Mouse (Mus musculus): ENCODE results near the gene Pex1. TPM values are rescaled to one million over a fixed set of nuclear protein-coding genes. Genes with fewer than 3 reads are reported as not detected.
"Not testable (repeated sequence)": the region's sequence is repeated elsewhere in the genome, so short reads cannot be mapped to it uniquely, and the experiment has no call there.

Pex1 gene
- polyA plus RNA-seq, 1 experiment from 2014 or later, result 24.9 TPM

GRCm38 (mm10) chr5:3600790-3601189, 4.9 kb downstream of the Pex1 start:
- Histone ChIP-seq H3K4me2 (no peak overlapping the region), H3K27ac (replicated peaks) (no peak overlapping the region), H3K4me1 (peaks cover 8% of the 10 kb centered on the region), H3K4me3 (replicated peaks) (no peak overlapping the region), H3K9ac (replicated peaks) (no peak overlapping the region), H3K9me3 (replicated peaks) (no peaks in the 10 kb centered on the region), H3K36me3 (peaks cover 20% of the 10 kb centered on the region), H3K27me3 (replicated peaks) (no peaks in the 10 kb centered on the region)
- no peak for ATAC-seq (ENCODE audit: low FRiP score)
- 91% methylated on average over 3 of the region's 3 CpGs for WGBS

GRCm38 (mm10) chr5:3607114-3607513, 11.2 kb downstream of the Pex1 start:
- Histone ChIP-seq H3K4me2 (no peak overlapping the region), H3K27me3 (replicated peaks) (no peaks in the 10 kb centered on the region), H3K4me1 (no peaks in the 10 kb centered on the region), H3K4me3 (replicated peaks) (no peak overlapping the region), H3K36me3 (peaks cover 54% of the 10 kb centered on the region), H3K9ac (replicated peaks) (no peak overlapping the region), H3K9me3 (replicated peaks) (no peaks in the 10 kb centered on the region), H3K27ac (replicated peaks) (no peak overlapping the region)
- 95% methylated on average over 9 of the region's 9 CpGs for WGBS
- no peak for ATAC-seq (ENCODE audit: low FRiP score)

- no peak overlapping the region for H3K27ac ChIP-seq (replicated peaks)
- no peak overlapping the region for H3K4me3 ChIP-seq (replicated peaks)
- 95% methylated on average over 7 of the region's 7 CpGs for WGBS
- no peaks in the 10 kb centered on the region for H3K4me1 ChIP-seq
- H3K4me2 ChIP-seq, result no peak overlapping the region
- no peaks in the 10 kb centered on the region for H3K27me3 ChIP-seq (replicated peaks)
- ATAC-seq (ENCODE audit: low FRiP score), result no peak
- no peaks in the 10 kb centered on the region for H3K9me3 ChIP-seq (replicated peaks)
- H3K36me3 ChIP-seq, result peaks cover 57% of the 10 kb centered on the region
- H3K9ac ChIP-seq (replicated peaks), result no peak overlapping the region
Measured at GRCm38 (mm10) chr5:3609241-3609640, 13.4 kb downstream of the Pex1 start.

GRCm38 (mm10) chr5:3611835-3612234, 16.0 kb downstream of the Pex1 start:
- H3K9me3 ChIP-seq (replicated peaks); ATAC-seq (ENCODE audit: low FRiP score); H3K4me3 ChIP-seq (replicated peaks); H3K4me1 ChIP-seq; H3K9ac ChIP-seq (replicated peaks); H3K27ac ChIP-seq (replicated peaks); H3K4me2 ChIP-seq; H3K27me3 ChIP-seq (replicated peaks): not testable (repeated sequence)
- over 99% methylated on average over 2 of the region's 2 CpGs for WGBS
- H3K36me3 ChIP-seq, result peaks cover 56% of the 10 kb centered on the region

GRCm38 (mm10) chr5:3620486-3620885, 24.6 kb downstream of the Pex1 start:
- H3K9ac ChIP-seq (replicated peaks), result no peak overlapping the region
- 84% methylated on average over 7 of the region's 7 CpGs for WGBS
- H3K9me3 ChIP-seq (replicated peaks), result no peaks in the 10 kb centered on the region
- H3K4me3 ChIP-seq (replicated peaks), result no peak overlapping the region
- H3K4me2 ChIP-seq, result no peak overlapping the region
- no peaks in the 10 kb centered on the region for H3K27me3 ChIP-seq (replicated peaks)
- H3K27ac ChIP-seq (replicated peaks), result no peak overlapping the region
- no peaks in the 10 kb centered on the region for H3K4me1 ChIP-seq
- ATAC-seq (ENCODE audit: low FRiP score), result no peak
- peaks cover 61% of the 10 kb centered on the region for H3K36me3 ChIP-seq

- H3K4me2 ChIP-seq, result no peak overlapping the region
- peaks cover 56% of the 10 kb centered on the region for H3K36me3 ChIP-seq
- no peaks in the 10 kb centered on the region for H3K9me3 ChIP-seq (replicated peaks)
- no peak for ATAC-seq (ENCODE audit: low FRiP score)
- no peak overlapping the region for H3K9ac ChIP-seq (replicated peaks)
- H3K27ac ChIP-seq (replicated peaks), result no peak overlapping the region
- no peak overlapping the region for H3K4me3 ChIP-seq (replicated peaks)
- H3K27me3 ChIP-seq (replicated peaks), result no peaks in the 10 kb centered on the region
- H3K4me1 ChIP-seq, result no peaks in the 10 kb centered on the region
- WGBS, result 91% methylated on average over 5 of the region's 5 CpGs
Measured at GRCm38 (mm10) chr5:3630055-3630454, 34.2 kb downstream of the Pex1 start.

- Histone ChIP-seq H3K9ac (replicated peaks) (no peak overlapping the region), H3K9me3 (replicated peaks) (no peaks in the 10 kb centered on the region), H3K4me2 (no peak overlapping the region), H3K4me3 (replicated peaks) (no peak overlapping the region), H3K4me1 (no peaks in the 10 kb centered on the region), H3K36me3 (peaks cover 50% of the 10 kb centered on the region), H3K27ac (replicated peaks) (no peak overlapping the region), H3K27me3 (replicated peaks) (no peaks in the 10 kb centered on the region)
- ATAC-seq (ENCODE audit: low FRiP score), result no peak
- WGBS, result 55% methylated on average over 16 of the region's 16 CpGs
Measured at GRCm38 (mm10) chr5:3631512-3632271, 35.8 kb downstream of the Pex1 start.

GRCm38 (mm10) chr5:3632285-3632684, 36.4 kb downstream of the Pex1 start:
- peaks cover 47% of the 10 kb centered on the region for H3K36me3 ChIP-seq
- WGBS, result 78% methylated on average over 5 of the region's 5 CpGs

GRCm38 (mm10) chr5:3633315-3633714, 37.4 kb downstream of the Pex1 start:
- H3K36me3 ChIP-seq, result peaks cover 47% of the 10 kb centered on the region
- no peak for ATAC-seq (ENCODE audit: low FRiP score)
- no peak overlapping the region for H3K27ac ChIP-seq (replicated peaks)
- H3K4me1 ChIP-seq, result no peaks in the 10 kb centered on the region
- no peaks in the 10 kb centered on the region for H3K27me3 ChIP-seq (replicated peaks)
- WGBS, result 86% methylated on average over 13 of the region's 13 CpGs
- H3K9ac ChIP-seq (replicated peaks), result no peak overlapping the region
- no peaks in the 10 kb centered on the region for H3K9me3 ChIP-seq (replicated peaks)
- H3K4me2 ChIP-seq, result no peak overlapping the region
- H3K4me3 ChIP-seq (replicated peaks), result no peak overlapping the region

More at GRCm38 (mm10) chr5:3632285-3632684, 36.4 kb downstream of the Pex1 start:
- Histone ChIP-seq H3K27ac (replicated peaks) (no peak overlapping the region), H3K27me3 (replicated peaks) (no peaks in the 10 kb centered on the region), H3K9me3 (replicated peaks) (no peaks in the 10 kb centered on the region), H3K4me2 (no peak overlapping the region), H3K4me1 (no peaks in the 10 kb centered on the region), H3K9ac (replicated peaks) (no peak overlapping the region), H3K4me3 (replicated peaks) (no peak overlapping the region)
- no peak for ATAC-seq (ENCODE audit: low FRiP score)

GRCm38 (mm10) chr5:3633951-3634350, 38.1 kb downstream of the Pex1 start:
- no peak for ATAC-seq (ENCODE audit: low FRiP score)
- H3K27ac ChIP-seq (replicated peaks), result no peak overlapping the region
- 77% methylated on average over 4 of the region's 4 CpGs for WGBS

GRCm38 (mm10) chr5:3635286-3635685, 39.4 kb downstream of the Pex1 start:
- no peak for ATAC-seq (ENCODE audit: low FRiP score)
- Histone ChIP-seq H3K4me2 (no peak overlapping the region), H3K36me3 (peaks cover 39% of the 10 kb centered on the region), H3K27me3 (replicated peaks) (no peaks in the 10 kb centered on the region), H3K27ac (replicated peaks) (no peak overlapping the region), H3K4me3 (replicated peaks) (no peak overlapping the region), H3K9ac (replicated peaks) (no peak overlapping the region), H3K4me1 (no peaks in the 10 kb centered on the region), H3K9me3 (replicated peaks) (no peaks in the 10 kb centered on the region)
- WGBS, result 89% methylated on average over 8 of the region's 8 CpGs

More at GRCm38 (mm10) chr5:3633951-3634350, 38.1 kb downstream of the Pex1 start:
- Histone ChIP-seq H3K4me2 (no peak overlapping the region), H3K27me3 (replicated peaks) (no peaks in the 10 kb centered on the region), H3K9ac (replicated peaks) (no peak overlapping the region), H3K36me3 (peaks cover 46% of the 10 kb centered on the region), H3K4me3 (replicated peaks) (no peak overlapping the region), H3K9me3 (replicated peaks) (no peaks in the 10 kb centered on the region), H3K4me1 (no peaks in the 10 kb centered on the region)

GRCm38 (mm10) chr5:3644621-3645020, 48.8 kb downstream of the Pex1 start:
- no peak overlapping the region for H3K4me2 ChIP-seq
- no peaks in the 10 kb centered on the region for H3K27me3 ChIP-seq (replicated peaks)
- 96% methylated on average over 6 of the region's 6 CpGs for WGBS
- ATAC-seq (ENCODE audit: low FRiP score), result no peak
- no peaks in the 10 kb centered on the region for H3K9me3 ChIP-seq (replicated peaks)
- no peak overlapping the region for H3K9ac ChIP-seq (replicated peaks)
- no peak overlapping the region for H3K4me3 ChIP-seq (replicated peaks)
- H3K36me3 ChIP-seq, result peaks cover 31% of the 10 kb centered on the region
- no peak overlapping the region for H3K27ac ChIP-seq (replicated peaks)
- H3K4me1 ChIP-seq, result peaks cover 16% of the 10 kb centered on the region
